Mouse (Mus musculus) liver, postnatal 0 days (tissue): ENCODE results near the gene Tmem150b. TPM values are rescaled to one million over a fixed set of nuclear protein-coding genes. Genes with fewer than 3 reads are reported as not detected.

Experiments used
- ATAC-seq: fragments of 200-750 bp; cut with Nextera tagmentation; 2 replicates; pipeline ENCODE4 v1.8.0; 2017; ENCODE audit warnings: mild to moderate bottlenecking, moderate library complexity
- DNase-seq: peaks from one replicate; pipeline ENCODE4 v3.0.0-alpha.2; 2016
- H3K27ac ChIP-seq: fragments of 300-500 bp; sonication (generic); 2 replicates; pipeline ENCODE4 v1.5.1; 2014; ENCODE audit warnings: antibody characterized with exemption, moderate library complexity, mild to moderate bottlenecking, low read depth
- H3K27me3 ChIP-seq: fragments of 300-500 bp; sonication (generic); 2 replicates; pipeline ENCODE4 v1.6.1; 2014; ENCODE audit warnings: low read length, control low read depth, mixed read lengths; ENCODE audit not compliant: insufficient read depth
- H3K36me3 ChIP-seq: fragments of 300-500 bp; sonication (generic); replicated peaks from 2 replicates; pipeline ENCODE4 v1.6.1; 2014; ENCODE audit warnings: mild to moderate bottlenecking, control low read depth, low read length, moderate library complexity, mixed read lengths; ENCODE audit not compliant: insufficient read depth
- H3K4me1 ChIP-seq: fragments of 300-500 bp; sonication (generic); 2 replicates; pipeline ENCODE4 v1.6.1; 2014; ENCODE audit warnings: antibody characterized with exemption, mild to moderate bottlenecking, control low read depth; ENCODE audit not compliant: insufficient read depth
- H3K4me2 ChIP-seq: fragments of 300-500 bp; sonication (generic); 2 replicates; pipeline ENCODE4 v1.6.1; 2014; ENCODE audit warnings: low read depth, mild to moderate bottlenecking, low read length, moderate library complexity, mixed read lengths
- H3K4me3 ChIP-seq: fragments of 300-500 bp; sonication (generic); 2 replicates; pipeline ENCODE4 v1.5.1; 2014; ENCODE audit warnings: low read depth, low read length
- H3K9ac ChIP-seq: fragments of 300-500 bp; sonication (generic); replicated peaks from 2 replicates; pipeline ENCODE4 v1.6.1; 2014; ENCODE audit warnings: mild to moderate bottlenecking, moderate library complexity
- H3K9me3 ChIP-seq: fragments of 300-500 bp; sonication (generic); 2 replicates; pipeline ENCODE4 v1.6.1; 2016; ENCODE audit warnings: mild to moderate bottlenecking, control low read depth, low read length, mixed read lengths
- CTCF ChIP-seq: sonication (generic); IDR thresholded peaks from 2 replicates; pipeline ENCODE4 v1.5.1; 2016; ENCODE audit warnings: antibody characterized with exemption, low read depth
- EP300 ChIP-seq: IDR thresholded peaks from 2 replicates; pipeline ENCODE4 v1.6.1; 2016; ENCODE audit warnings: antibody characterized with exemption, low read depth, mild to moderate bottlenecking
- WGBS: fragments of 180-500 bp; shearing (Covaris S2); extraction: QIAGEN DNeasy Blood & Tissue Kit; methylation state at CpG from one replicate; pipeline ENCODE4 v1.1.7; 2014; ENCODE audit not compliant: insufficient replicate concordance; 5-methylcytosine and 5-hydroxymethylcytosine counted together
- polyA plus RNA-seq: library from polyadenylated mRNA; unstranded; fragments of >200 nt; fragmentation: Nextera tagmentation; extraction: Ambion mirVana; gene quantifications from 2 replicates; pipeline ENCODE4 v1.2.1, GENCODE M21; 2015

The Tmem150b gene
- polyA plus RNA-seq, 1 experiment from 2014 or later: 0.29 TPM

- 76% methylated on average over 2 of the region's 2 CpGs for WGBS
- Histone ChIP-seq H3K36me3 (peaks cover 12% of the 10 kb centered on the region), H3K9me3 (no peaks in the 10 kb centered on the region), H3K4me3 (no peak overlapping the region), H3K27ac (no peak overlapping the region), H3K4me1 (peaks cover 5% of the 10 kb centered on the region; the same call in 1 of the 2 replicates), H3K27me3 (no peaks in the 10 kb centered on the region), H3K4me2 (no peak overlapping the region), H3K9ac (no peak overlapping the region)
- ATAC-seq: no peak
- no peak for DNase-seq
- TF ChIP-seq EP300: no peak
- no peak for TF ChIP-seq CTCF
Observed at GRCm38 (mm10) chr7:4663742-4664141, 61.3 kb downstream of the Tmem150b start.

- Histone ChIP-seq H3K4me2 (no peak overlapping the region), H3K27ac (no peak overlapping the region), H3K4me1 (peaks cover 5% of the 10 kb centered on the region; the same call in 1 of the 2 replicates), H3K4me3 (no peak overlapping the region), H3K27me3 (no peaks in the 10 kb centered on the region), H3K36me3 (peaks cover 12% of the 10 kb centered on the region), H3K9ac (no peak overlapping the region), H3K9me3 (no peaks in the 10 kb centered on the region)
- TF ChIP-seq EP300 (no peak), CTCF (no peak)
- no peak for DNase-seq
- no peak for ATAC-seq
- 72% methylated on average over 8 of the region's 8 CpGs for WGBS
Observed at GRCm38 (mm10) chr7:4663179-4663578, 61.9 kb downstream of the Tmem150b start.

DNA sequence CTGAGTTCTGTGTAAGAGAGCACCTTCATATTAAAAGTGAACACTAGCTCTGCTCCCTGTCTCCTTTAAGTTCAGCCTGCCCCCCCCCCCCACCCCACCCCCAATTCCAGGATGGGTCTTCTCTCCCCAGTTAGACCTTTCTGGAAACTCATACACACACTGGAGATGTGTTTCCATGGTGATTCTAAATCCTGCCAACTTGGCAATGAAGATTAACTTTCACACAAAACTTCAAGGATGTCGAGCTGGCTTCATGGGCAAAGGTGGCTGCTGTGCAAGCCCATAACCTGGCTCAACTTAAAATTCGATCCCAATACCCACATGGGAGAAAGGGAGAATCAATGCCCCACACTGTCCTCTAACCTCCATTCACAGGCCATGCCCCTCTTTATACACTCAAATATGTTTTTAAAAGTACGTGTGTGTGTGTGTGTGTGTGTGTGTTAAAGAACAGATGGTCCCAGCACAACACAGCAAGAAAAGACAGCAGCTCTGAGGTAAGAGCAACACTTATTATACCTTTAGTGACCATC lies 65.1 kb downstream of the Tmem150b start:
- peak overlapping the region; percentile 93; the same call in 1 of the 2 replicates for H3K27ac ChIP-seq
- peaks cover 33% of the 10 kb centered on the region for H3K4me1 ChIP-seq
- peaks cover 12% of the 10 kb centered on the region for H3K36me3 ChIP-seq
- no peak for ATAC-seq
- WGBS: 66% methylated on average over 3 of the region's 3 CpGs
- no peak for DNase-seq
- no peaks in the 10 kb centered on the region for H3K9me3 ChIP-seq
- TF ChIP-seq EP300: no peak
- TF ChIP-seq CTCF: no peak
- H3K4me2 ChIP-seq: peak overlapping the region; percentile 88
- peak overlapping the region; percentile 92; the same call in 1 of the 2 replicates for H3K4me3 ChIP-seq
- H3K27me3 ChIP-seq: no peaks in the 10 kb centered on the region
- peak overlapping the region; percentile 97 for H3K9ac ChIP-seq

DNA sequence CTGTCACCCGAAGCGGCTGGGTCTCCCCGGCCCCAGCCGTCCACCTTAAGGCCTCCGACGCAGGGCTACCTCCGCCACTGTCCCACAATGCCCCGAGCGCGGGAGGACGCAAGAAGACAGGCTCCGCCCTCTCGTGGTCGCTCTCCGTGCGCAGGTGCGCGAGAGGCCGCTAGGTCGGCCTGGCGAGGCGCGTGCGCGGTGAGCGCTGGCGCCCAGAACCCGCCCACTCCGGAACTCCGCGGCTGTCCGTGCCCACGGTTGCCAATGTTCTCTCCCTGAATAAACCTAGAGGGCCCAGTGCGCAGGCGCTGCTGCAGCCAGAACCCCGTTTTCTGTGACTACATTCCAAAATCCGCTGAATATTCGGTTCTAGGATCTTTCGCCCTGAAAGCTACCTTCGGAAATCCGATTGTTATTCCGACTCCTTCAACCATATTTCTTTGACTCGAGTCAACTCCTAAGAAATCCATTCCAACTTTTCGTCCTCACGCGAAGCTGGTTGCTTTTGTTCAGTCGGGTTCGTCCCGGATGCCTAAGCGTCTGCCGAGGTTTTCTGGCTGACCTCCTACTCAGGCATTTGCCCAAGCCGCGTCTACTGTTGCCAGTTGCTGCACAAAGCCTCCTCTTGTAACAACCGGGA lies 66.0 kb downstream of the Tmem150b start, which contains the start of gene Ppp6r1:
Gene Ppp6r1 (minus strand): TSS at position 108 of the 640 bp plus-strand sequence.
- peaks cover 7% of the 10 kb centered on the region for H3K36me3 ChIP-seq
- ATAC-seq: peak; percentile 97
- H3K4me2 ChIP-seq: peak within 1 kb of the TSS; percentile 88
- H3K9ac ChIP-seq: peak within 1 kb of the TSS; percentile 97
- H3K27me3 ChIP-seq: no peaks in the 10 kb centered on the region
- H3K9me3 ChIP-seq: no peaks in the 10 kb centered on the region
- WGBS: under 1% methylated on average over 54 of the region's 54 CpGs
- peaks cover 42% of the 10 kb centered on the region for H3K4me1 ChIP-seq
- peak within 1 kb of the TSS; percentile 93 for H3K27ac ChIP-seq
- H3K4me3 ChIP-seq: peak within 1 kb of the TSS; percentile 92
- TF ChIP-seq EP300: 0 out of 2 replicates have a peak, but pooled peaks have one; percentile 23
- peak; percentile 72 for TF ChIP-seq CTCF
- peak; percentile 97 for DNase-seq

GRCm38 (mm10) chr7:4658128-4658907 lies 66.7 kb downstream of the Tmem150b start:
- H3K4me2 ChIP-seq: peak overlapping the region; percentile 88
- TF ChIP-seq CTCF: no peak
- TF ChIP-seq EP300: no peak
- H3K36me3 ChIP-seq: peaks cover 5% of the 10 kb centered on the region
- H3K27ac ChIP-seq: peak overlapping the region; percentile 93
- H3K27me3 ChIP-seq: no peaks in the 10 kb centered on the region
- H3K4me1 ChIP-seq: peaks cover 49% of the 10 kb centered on the region
- peak overlapping the region; percentile 97 for H3K9ac ChIP-seq
- peak overlapping the region; percentile 92 for H3K4me3 ChIP-seq
- no peak for DNase-seq
- peak; percentile 59 for ATAC-seq
- under 1% methylated on average over 70 of the region's 78 CpGs for WGBS
- H3K9me3 ChIP-seq: no peaks in the 10 kb centered on the region
